Mouse (Mus musculus): ENCODE measurements around the gene Pgam2.
A peak's percentile ranks its signal among the peaks of the same experiment; 100 is the strongest.

The Pgam2 gene

DNA sequence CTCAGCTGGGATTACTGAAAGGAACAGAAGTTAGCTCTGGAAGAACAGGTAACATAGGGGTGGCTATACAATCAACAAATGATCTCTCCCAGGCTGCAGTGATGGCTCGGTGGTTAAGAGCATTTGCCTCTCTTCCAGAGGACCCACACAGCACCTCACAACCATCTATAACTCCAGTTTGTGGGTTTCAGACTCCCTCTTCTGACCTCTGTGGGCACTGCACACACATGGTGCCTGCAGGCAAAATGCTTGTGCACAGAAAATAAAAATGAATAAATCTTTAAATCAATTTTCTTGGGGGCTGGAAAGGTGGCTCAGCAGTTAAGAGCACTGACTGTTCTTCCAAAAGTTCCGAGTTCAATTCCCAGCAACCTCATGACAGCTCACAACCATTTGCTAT, 25.1 kb downstream of the Pgam2 start:
- DNase-seq (ENCODE audit: low read depth, low spot score) = peak; percentile 45

DNA sequence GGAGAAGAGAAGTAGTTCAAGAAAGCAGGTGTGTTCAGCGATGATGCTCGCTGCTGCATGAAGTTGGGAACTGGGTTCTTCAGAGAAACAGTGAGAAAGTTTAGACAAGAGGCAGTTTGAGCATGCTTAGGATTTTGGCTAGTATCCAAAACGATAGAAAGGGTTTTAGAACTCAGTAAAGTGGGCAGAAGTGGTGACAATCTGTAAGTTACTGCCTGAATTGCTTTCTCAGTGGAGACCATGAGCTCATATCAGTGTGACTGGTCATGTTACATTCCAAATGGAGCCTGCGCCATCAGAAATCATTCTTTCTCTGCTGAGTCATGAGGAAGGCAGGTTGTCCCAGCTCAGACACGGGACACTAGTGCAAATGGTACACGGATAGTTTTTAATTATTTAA, 37.5 kb downstream of the Pgam2 start:
- no peak for DNase-seq (ENCODE audit: low read depth, low spot score)

DNA sequence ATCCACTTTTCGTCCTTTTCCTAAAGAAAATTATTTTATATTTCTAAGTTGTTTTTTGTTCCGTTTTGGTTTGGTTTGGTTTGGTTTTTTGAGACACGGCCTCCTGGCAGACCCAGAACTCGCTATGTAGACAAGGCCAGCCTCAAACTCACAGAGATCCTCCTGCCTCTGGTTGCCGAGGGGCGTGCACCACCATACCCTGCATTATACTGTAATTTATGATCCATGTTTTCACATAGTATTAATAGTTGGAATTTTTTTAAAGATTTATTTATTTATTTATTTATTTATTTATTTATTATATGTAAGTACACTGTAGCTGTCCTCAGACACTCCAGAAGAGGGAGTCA, 40.9 kb downstream of the Pgam2 start:
- no peak for DNase-seq (ENCODE audit: low read depth, low spot score)

DNA sequence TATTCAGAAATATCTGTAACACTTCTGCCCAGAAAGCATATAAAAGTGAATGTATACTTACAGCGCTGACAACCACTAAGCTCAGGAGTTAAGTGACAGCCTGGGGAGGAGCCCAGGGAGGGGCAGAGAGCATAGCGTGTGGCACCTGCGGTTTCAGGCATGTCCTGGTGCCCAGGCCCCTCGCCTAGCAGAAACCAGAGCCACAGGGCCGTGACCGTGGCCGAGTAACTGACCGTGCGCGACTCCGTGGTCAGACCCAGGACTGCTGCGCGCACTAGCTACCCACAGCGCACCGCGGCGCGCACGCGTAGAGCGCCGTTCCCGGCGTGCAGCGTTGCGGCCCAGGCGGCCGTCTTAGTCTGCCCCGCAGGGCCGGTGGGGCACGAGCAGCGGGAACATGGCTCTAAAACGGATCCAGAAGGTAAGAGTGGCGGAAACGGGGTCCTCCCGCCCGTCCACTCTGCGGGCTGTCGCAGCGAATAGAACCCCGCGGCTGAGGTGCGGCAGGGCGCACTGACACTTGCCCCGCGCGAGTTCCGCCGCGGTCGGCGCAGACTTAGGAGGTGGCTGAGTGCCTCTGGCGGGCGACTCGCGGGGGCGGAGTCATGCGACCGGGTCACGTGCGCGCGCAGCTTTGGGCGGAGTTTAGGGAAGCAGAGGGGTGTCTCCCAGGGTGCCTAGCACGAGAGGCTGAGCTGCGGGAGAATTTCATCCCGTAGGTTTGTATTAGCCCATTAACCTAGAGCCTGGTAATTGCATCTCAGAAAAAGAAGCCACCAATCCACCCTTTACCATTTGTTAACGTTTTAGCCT, 41.5 kb downstream of the Pgam2 start, which contains the start of gene Urgcp:
Urgcp (minus strand) TSS at position 557 of the 813 bp plus-strand sequence.
- peak; percentile 99 for DNase-seq (ENCODE audit: low read depth, low spot score)

DNA sequence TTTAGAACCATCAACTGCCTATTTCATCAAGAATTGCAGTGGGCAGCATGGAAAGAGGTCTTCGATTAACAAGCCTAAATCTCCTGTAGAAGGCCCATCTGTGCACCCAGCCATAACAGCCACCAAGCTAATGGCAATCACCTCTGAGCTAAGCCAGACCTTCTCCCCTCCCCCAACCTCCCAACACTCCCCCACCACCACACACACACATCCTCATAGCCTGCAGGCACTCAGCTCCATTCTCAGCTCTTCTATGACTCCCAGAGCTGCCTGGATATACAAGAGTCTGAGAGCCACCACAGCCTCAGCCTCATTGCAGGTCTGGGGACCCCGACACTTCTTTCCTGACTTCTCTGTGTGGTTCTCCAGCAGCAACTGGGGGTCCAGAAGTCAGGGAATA, 49.8 kb downstream of the Pgam2 start:
- no peak for DNase-seq (ENCODE audit: low read depth, low spot score)

Measured in CD4-positive, CD25-positive, alpha-beta regulatory T cell, adult 2 months (primary cell).